Mouse (Mus musculus) heart, postnatal 14 days (tissue): ENCODE results near the gene Chn1. TPM values are rescaled to one million over a fixed set of nuclear protein-coding genes. Genes with fewer than 3 reads are reported as not detected.

Experiments used
- DNase-seq, 2 experiments: peaks; one replicate each; pipeline ENCODE4 v3.0.0; 2021 to 2022
- intact Hi-C: fragments of 180-260 bp; cut with DNase I; formaldehyde crosslinking; loops from one replicate; pipeline ENCODE4 v1.15.1; 2025
- total RNA-seq, 2 experiments: library from RNA; stranded (reverse); gene quantifications; 2 replicates each; pipeline ENCODE4 v1.2.3; 2021

The Chn1 gene
- total RNA-seq, 2 experiments from 2014 or later, result 45.6 to 53.6 TPM

DNA sequence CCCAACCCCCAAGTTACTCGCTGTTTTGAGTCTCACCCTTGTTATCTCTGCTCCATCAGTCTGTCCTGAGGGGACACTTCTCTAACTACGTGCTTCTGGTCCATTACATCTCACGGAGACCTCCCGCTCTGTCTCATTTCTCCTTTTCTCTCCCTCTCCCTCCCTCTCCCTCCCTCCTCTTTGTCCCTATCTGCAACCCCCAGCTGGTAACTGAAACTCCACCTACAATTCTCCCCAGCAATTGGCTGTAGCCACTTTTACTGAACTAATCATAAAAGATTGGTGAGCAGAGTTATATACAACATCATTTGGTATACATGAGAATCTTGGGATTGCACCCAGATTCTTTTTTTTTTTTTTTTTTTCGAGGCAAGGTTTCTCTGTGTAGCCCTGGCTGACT, 16.1 kb downstream of the Chn1 start:
- intact Hi-C loops, result no loop called here
- no peak for DNase-seq

DNA sequence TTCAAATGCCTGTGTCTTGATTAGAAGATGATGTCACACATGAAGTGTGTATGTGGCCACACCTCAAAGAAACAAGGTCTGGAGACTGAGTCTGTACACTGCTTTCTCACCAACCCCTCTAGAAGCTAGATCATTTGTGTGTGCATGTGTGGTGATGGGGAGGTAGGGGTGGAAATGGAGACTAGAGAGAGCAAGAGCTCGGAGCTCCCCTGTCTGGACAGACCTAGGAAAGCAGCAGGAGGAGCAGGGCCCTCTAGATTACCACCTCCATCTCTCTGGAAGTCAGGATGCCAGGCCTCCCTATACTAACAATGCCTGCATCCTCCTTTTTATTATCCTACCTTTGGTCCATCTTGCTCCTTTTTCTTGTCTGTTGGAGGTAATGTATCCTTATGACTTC, 27.8 kb downstream of the Chn1 start:
- intact Hi-C loops, result no loop called here
- DNase-seq, result no peak

DNA sequence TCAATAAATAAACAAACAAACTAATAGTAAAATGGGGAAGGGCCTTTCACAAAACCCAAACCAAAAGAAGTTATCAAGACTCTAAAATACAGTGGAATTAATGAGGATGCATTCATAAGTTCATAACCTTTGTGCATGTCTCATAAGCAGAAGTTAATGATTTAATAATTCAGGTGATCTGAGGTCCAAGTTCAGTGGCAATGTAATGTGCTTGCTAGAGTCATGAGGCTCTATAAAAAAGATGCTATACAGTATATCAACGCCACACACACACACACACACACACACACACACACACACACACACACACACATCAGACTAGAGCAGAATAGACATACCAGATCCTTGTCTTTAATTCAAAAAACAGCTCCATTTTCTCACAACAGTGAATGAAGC, 28.8 kb downstream of the Chn1 start:
- no peak for DNase-seq
- intact Hi-C loops, result no loop called here

DNA sequence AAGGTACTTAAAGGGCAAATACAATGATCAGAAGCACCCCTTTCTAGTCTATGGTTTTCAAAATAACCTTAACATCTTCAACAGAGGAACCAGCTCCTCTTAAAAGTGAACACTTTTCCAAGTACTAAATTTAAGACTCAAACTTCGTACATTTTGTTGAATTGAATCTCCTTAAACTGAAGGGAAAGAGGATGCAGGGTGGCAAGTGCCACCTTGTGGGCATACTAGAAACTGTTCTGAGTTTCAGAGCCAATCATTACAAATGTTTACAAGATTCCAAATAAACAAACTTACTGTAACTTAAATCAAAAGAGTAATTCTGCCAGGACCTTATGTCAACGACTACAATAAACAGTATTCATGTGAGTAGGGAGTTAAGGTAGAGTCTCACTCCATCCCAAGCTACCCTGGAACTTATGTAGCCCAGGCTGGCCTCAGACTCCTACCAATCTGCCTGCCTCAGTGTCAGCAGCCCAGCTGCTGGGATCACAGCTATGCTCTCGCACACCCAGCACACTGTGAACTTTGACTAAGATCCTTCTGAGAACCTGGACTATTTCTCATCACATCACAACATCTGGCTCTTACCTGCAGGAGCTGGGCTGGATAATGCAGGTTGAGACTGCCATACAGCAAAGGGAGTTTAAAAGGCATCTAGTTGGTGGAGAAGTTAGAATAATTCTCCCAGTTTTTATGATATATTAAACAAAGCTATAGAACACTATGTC, 29.3 kb downstream of the Chn1 start:
- intact Hi-C loops, result no loop called here
- DNase-seq, result peak; percentile 14 to 47

DNA sequence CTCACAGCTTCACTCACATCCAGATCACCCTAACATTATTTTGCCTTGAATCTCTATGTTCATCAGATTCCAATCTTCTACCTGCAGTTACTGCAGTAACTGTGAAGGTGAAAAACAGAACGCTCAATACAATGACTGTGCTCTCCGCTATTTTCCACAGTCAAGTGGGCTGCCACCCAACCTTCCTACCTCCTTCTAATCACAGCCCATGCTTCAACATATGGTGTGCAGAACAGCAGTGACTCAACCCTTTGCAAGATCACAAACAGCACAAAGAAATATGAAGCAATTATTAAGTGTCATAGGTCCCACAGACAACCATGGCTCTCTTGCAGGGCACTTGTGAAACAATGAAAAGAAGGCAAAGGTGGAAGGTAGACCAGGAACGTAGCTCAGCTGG, 33.9 kb downstream of the Chn1 start:
- DNase-seq, result no peak
- intact Hi-C loops, result no loop called here

DNA sequence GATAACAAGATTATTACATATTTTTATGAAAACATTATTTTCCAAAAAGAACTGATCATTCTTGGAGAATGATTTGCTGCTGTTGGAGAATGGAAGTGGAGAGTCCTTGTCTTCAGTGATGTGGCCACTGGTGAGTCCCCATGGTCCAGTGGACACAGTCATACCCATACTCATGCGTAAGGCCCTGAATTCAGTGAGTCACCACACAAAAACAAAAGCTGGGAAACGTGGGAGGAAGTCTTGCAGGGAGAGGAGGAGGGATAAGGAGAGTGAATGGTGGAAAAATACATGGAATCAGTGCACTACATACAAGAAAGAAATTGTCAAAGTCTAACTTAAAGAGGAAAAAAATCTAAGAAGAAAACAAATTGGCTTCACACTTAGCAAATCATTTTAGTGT, 47.3 kb downstream of the Chn1 start:
- DNase-seq, result no peak
- intact Hi-C loops, result no loop called here

DNA sequence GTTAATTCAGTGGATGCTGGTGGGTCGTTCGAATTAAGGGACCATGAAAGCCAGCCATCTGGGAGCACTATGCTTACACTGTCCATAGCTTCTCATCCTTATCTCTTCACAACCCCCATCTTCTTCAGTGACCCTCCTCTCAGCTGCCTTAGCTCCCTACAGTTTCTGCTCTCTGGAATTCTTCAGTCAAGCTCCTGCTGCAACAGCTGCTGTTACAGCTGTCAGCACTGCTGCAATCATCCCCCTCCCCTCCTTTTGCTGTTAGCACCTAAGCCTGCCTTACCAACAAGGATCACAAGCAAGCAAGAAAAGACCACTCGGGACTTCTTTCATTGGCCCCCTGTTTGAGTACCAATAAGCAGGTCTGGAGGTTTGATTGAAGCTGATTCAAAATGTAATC, 50.2 kb downstream of the Chn1 start:
- intact Hi-C loops, result no loop called here
- no peak for DNase-seq

DNA sequence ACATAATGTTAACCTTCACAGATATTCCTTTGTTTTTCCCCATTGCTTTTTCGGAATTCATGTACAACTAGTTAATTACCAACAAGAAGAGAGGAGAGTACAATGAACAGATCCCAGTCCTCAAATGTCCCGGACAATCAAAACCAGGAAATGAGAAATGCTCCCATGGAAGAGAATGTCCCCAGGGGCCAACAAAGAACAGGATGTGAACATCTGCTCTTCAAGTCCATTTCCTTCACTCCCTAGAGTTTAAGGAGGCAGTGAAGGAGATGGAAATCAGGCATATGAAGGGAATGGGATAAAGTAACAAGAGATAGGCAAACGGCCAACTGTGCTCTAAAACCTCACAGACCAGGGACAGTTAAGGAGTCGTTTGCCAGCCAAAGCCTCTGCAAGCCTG, 53.3 kb downstream of the Chn1 start:
- DNase-seq, result peak; percentile 15 to 51
- intact Hi-C loops, result no loop called here

DNA sequence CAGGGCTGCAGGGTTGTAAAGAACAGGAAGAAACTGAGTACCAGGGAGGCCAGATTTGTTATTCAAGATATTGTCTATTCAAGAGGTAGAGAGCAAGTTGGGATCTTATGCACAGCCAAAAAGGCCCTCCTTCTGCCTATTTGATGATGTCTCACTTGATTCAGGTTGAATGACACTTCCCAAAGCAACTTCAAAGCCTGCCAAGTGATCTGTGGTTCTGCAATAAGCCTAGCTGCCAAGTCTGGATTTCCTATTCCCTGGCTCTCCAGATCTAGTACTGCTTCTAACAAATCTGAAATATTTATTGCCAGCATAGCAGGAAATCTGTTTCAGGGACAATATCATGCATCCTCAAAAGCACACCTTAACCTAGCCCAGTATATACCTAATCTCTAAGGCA, 62.7 kb downstream of the Chn1 start:
- intact Hi-C loops, result no loop called here
- no peak for DNase-seq

DNA sequence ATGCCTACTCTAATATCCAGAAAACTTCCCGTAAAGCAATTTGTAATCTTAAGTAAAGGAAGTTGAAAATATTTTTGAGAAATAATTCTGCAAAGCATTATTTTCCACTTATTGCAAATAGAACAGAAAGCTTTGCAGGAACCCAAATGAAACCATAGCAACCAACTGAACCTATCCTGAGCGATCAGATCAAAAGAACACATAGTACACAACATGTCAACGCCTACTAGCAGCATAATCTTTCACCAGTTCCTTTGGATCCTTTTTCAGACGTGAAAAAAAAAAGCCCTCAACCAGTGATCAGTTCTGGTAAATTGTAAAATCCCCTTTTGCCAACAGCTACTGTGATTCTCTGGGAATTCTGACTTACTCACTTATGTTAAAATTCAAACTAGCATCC, 82.1 kb downstream of the Chn1 start:
- intact Hi-C loops, result no loop called here
- DNase-seq, result no peak

DNA sequence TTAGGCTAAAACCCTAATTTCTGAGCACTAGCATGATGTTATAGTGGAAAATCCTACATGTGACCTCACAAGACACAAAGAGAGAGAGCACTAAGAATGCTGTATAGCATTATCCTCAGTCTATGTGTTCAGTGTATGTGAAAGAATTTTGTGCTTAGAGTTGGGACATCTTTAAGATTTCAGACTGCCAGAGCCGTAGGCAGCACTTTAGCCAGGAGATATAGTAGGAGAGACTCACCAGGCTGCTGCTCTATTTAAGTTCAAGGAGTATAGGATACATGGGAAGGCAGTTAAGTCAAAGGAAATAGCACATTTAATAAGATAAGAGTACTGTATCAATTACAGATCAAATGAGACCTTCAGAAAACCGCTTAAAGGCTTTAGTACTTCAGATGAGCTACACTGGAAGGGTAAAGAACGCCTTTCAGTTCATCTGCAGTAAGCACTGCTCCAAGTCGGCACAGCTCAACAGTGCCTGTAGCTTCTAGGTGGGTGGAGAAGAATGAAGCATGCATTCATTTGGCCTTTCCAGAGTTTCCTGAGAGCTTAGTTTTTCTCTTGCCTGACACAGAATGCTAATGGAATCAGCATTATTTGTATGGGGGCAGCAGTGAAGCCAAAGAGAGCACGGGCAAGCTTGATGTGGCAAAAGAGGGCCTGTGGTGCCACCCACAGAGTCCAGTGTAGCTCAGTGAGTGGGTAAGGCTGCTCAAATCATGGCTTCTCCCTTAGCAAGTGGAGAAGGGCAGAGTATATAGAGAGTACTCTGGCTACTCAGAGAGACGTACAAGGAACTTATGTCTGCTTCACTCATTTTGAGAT, 84.2 kb downstream of the Chn1 start:
- intact Hi-C loops, result no loop called here
- no peak for DNase-seq

DNA sequence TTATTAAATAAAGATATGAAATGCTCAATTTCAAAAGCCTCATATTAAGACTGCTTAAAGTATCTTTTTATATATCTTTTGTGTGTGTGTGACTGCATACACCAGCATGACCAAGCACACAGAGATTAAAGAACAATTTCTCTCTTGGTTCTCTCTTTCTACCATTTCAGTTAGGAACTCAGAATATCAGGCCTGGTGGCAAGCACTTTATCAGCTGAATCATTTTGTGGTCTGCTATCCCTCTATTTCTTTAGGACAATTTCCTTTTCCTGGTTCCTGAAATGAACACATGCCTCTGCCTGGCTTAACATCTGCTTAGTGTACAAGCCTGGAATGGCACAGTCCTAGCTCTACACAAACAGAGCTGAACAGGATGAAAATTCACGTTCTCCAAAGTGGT, 92.6 kb downstream of the Chn1 start:
- DNase-seq, result no peak
- intact Hi-C loops, result no loop called here

DNA sequence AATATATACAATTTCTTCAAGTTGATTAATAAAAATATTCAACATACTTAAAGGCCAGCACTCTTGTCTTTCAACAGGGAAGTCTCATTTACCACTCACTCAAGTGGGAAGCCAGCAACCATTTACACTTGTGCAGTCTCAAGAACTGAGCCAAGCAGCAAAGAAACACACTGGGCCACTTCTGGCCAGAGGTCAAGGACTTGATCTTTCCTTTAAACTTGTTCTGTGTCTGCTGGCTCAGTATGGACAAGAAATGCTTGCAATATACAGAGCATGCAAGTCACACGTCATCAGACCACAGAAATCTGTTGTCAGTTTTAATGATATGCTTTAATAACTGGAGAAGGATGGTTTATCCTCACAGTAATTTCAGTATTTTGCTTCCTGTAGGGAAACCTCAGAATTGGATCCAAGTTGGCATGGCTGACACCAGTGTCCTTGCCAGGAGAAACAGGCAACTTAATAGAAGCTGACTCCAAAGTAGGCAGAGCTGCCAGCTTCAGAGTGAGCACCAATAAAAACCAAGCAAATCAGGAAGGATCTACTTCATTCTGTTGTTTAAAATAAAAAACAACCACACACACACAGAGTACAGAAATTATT, 94.6 kb downstream of the Chn1 start:
- DNase-seq, result peak in 1 of 2 experiments; percentile 33
- intact Hi-C loops, result no loop called here

DNA sequence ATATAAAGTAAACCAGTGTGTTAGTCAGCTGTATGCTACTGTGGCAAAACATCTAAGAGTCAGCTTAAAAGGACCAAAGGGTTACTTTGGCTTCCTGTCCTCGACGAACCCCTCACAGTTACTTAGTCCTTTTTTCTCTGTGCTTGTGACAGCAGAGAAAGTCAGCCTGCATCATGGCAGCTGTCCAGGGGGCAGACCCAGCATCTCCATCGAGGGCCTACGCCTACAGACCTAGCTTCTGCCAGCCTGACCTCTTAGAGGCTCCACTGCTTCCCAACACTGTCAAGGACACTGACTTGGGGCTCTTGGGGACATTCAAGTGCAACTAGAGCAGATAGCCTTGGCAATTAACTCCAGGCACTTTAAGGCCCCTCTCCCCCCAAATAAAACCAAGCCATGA, 106.5 kb downstream of the Chn1 start:
- DNase-seq, result peak; percentile 28
- intact Hi-C loops, result no loop called here

DNA sequence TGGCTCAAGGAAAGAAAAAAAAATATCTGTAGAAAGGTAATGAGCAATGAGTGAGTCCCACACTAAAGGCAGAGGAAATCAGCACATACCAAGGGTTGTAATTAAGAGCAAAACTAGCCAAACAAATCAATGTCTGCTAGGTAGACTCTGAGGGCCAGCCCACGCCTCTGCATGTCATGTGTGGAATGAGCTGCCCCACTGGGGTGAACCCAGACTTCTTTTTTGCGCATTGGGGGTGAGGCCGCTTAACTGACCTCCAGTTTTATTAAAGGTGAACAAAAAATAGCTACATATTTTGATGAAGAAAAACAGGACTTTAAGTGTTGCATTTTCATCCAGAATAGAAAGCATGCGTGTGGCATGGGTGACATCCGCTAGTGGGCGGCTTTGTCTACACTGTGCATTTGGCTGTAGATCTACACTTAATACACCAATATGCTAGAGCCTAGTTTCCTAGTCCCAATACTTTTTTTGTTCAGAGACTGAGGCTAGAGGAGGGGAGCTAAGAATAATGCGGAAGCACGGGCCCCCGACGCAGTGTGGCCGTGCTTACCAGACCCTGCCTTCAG, 114.5 kb downstream of the Chn1 start:
- intact Hi-C loops, result loop anchor here (5.0 kb wide), 1 partner anchor 68 kb away; no protein-coding TSS in a partner anchor
- DNase-seq, result no peak

DNA sequence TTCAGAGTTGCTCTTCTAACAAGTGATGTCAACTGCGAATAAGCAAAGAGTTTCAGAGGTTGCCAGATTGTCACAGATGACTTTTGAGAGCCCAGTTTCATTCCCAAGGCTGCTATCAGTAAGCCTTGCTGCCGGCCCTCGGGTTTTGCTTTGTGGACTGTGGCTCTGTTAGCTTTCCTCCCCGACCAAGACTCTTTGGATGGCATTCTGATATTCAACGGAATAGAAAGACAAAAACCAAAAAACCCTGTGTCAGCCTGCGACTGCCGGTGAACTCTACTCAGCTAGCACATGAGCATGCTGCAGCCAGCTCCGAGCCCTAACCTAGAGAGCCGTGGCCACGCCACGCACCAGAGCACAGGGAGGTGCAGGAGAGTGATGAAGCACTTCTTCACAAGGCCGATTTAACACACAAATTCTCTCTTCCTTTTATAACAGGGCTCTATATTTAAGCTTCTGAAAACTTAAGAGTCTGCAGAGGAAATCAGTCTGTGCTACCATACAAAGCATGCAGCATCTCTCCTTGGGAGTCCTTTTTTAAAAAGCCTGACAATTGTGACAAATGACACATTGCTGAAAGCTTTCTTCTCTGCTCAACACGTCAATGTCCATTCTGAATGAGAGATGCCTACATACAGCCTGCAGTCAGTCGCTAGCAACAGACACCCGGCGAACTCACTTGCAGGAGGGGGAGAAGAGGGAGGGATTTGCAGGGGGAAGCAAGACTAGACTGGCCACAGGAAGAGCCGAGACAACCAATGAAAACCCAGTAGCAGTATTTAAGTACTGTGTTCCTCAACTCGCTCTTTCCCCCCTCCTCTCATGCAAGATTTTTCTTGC, 115.2 kb downstream of the Chn1 start:
- intact Hi-C loops, result loop anchor here (5.0 kb wide), 1 partner anchor 68 kb away; no protein-coding TSS in a partner anchor
- DNase-seq, result peak; percentile 16 to 30

DNA sequence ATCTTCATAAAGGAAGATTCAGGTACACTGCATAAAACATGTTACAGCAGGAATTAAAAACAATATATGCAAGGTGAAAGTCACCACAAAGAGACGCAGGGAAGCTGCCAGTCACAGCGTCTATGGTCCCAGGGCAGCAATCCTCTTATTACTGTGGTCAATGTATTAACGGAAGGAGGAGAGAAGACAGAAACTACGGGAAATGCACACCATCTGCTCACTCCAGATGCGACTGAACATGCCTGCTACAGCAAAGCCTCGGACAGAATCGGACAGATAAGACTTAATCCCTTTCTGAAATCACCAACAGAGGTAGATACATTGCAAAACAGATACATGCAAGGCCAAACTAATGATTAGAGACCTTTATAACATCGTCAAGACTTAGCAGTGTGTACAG, 116.1 kb downstream of the Chn1 start:
- intact Hi-C loops, result no loop called here
- no peak for DNase-seq

DNA sequence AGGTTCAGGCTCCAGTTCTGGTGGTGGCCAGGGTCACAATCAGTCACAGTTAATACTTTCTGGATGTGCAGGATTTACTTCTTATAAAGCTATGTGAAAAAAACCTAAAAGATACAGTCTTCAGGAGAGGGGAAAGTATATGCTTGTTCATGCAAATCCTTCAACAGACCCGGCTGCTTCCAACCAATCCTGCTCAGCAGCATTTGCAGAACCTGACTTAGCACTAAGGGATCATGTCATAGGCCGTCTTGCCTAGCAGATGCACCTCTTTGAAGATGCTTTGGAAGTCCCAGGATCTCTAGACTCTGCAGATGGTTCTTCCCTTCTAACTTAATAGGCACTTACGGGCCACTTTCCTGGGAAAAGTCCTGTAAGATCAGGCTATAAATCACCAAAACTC, 117.2 kb downstream of the Chn1 start:
- intact Hi-C loops, result no loop called here
- DNase-seq, result no peak

DNA sequence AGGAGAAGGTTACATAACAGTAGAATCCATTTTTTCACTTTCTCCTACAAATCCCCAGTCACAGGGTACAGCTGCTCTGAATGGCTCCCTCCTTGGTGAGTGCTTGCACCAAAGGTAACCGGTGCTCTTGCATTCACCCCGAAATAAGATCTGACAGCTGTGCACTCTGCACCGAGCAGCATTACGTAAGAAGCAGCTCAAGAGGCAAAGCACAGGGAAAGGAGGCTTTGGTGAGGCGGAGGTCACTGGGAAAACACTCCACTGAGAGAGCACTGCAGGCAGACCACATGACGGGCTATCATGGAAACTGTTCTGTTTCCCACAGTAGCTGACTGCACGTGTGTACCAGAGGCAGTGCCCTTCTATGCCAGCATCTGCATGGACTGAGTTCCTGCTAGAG, 118.0 kb downstream of the Chn1 start:
- peak; percentile 13 to 14 for DNase-seq
- intact Hi-C loops, result no loop called here

DNA sequence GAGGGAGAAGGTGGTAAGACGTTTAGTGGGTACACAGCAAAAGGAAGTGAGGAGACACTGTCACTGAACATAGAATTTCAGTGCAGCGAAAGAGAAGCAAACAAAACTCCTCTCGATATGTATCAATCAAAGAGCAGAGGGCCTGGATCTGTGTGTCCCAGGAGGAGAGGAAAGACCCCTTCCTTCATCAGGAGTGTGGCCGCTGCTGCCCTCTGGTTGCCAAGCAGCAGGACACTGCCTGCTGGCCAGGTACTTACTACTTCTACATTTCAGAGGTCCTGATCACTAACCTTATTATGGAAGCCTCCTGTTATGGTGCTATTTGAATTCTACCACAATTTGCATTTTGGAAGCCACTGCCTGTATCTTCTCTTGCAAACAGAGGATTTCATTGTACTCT, 119.5 kb downstream of the Chn1 start:
- intact Hi-C loops, result no loop called here

DNA sequence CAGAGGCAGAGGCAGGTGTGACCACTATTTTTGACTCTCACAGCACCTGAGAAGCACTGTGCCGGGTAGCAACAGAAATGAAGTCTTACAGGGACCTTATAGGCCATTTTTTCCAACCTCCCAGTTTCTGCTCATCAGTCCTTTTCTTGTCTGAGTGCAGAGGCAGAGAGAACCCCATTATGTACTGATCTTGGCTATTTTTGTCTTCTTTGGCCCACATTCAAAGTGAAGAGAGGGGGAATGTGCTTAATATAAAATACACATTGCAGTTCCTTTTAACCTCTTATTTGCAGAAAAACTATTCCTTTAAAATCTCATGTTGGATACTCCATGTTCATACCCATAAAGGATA, 120.3 kb downstream of the Chn1 start:
- intact Hi-C loops, result no loop called here
- no peak for DNase-seq

More for the DNA sequence above, 119.5 kb downstream of the Chn1 start:
- DNase-seq, result no peak
